Mouse (Mus musculus) embryonic fibroblast, embryonic 13.5 days (primary cell): ENCODE data around the gene Nav2. TPM values are rescaled to one million over a fixed set of nuclear protein-coding genes. Genes with fewer than 3 reads are reported as not detected.
A peak's percentile ranks its signal among the peaks of the same experiment; 100 is the strongest.

Source experiments
- H3K27ac ChIP-seq: 2 replicates; pipeline ENCODE4 v1.5.1; 2012; ENCODE audit warnings: low read length, control low read depth, inconsistent platforms; ENCODE audit not compliant: insufficient read depth
- H3K4me1 ChIP-seq: 2 replicates; pipeline ENCODE4 v1.6.1; 2011; ENCODE audit warnings: low read length; ENCODE audit not compliant: control insufficient read depth, insufficient read depth
- H3K4me3 ChIP-seq: 2 replicates; pipeline ENCODE4 v1.5.1; 2011; ENCODE audit warnings: mild to moderate bottlenecking, control low read depth, low read length; ENCODE audit not compliant: insufficient read depth
- CTCF ChIP-seq: IDR thresholded peaks from 2 replicates; pipeline ENCODE4 v1.5.1; 2011; ENCODE audit warnings: mild to moderate bottlenecking, control low read depth, low read length, moderate library complexity, borderline replicate concordance; ENCODE audit not compliant: insufficient read depth
- POLR2A ChIP-seq: IDR thresholded peaks from 2 replicates; pipeline ENCODE4 v1.6.1; 2011; ENCODE audit warnings: low read depth, mild to moderate bottlenecking, control low read depth, low read length, moderate library complexity
- polyA plus RNA-seq: library from polyadenylated mRNA; stranded (reverse); fragments of >200 nt; gene quantifications from 2 replicates; pipeline ENCODE4 v1.2.4, GENCODE M21; 2011; ENCODE audit warnings: low read depth; ENCODE audit not compliant: missing spikeins, insufficient read length

Nav2 gene
- polyA plus RNA-seq, 1 experiment, result 18.7 TPM

- TF ChIP-seq POLR2A (no peak), CTCF (no peak)
- Histone ChIP-seq H3K27ac (no peak overlapping the region), H3K4me3 (no peak overlapping the region), H3K4me1 (no peaks in the 10 kb centered on the region; the same call in 1 of the 2 replicates)
Observed at GRCm38 (mm10) chr7:49515012-49515411, 606.5 kb downstream of the Nav2 start.

GRCm38 (mm10) chr7:49520504-49520903, 612.0 kb downstream of the Nav2 start:
- Histone ChIP-seq H3K4me1 (peaks cover 17% of the 10 kb centered on the region), H3K27ac (no peak overlapping the region), H3K4me3 (no peak overlapping the region)
- TF ChIP-seq CTCF (no peak), POLR2A (no peak)

- TF ChIP-seq POLR2A (no peak), CTCF (no peak)
- Histone ChIP-seq H3K27ac (no peak overlapping the region), H3K4me3 (no peak overlapping the region), H3K4me1 (peaks cover 17% of the 10 kb centered on the region)
Observed at GRCm38 (mm10) chr7:49521349-49521748, 612.8 kb downstream of the Nav2 start.

- H3K4me3 ChIP-seq, result peak overlapping the region; percentile 35
- H3K4me1 ChIP-seq, result peaks cover 17% of the 10 kb centered on the region
- H3K27ac ChIP-seq, result peak overlapping the region; percentile 34
- no peak for TF ChIP-seq POLR2A
- TF ChIP-seq CTCF, result no peak
Observed at GRCm38 (mm10) chr7:49521976-49522375, 613.5 kb downstream of the Nav2 start.

GRCm38 (mm10) chr7:49522411-49523114, 614.0 kb downstream of the Nav2 start:
- H3K4me3 ChIP-seq, result peak overlapping the region; percentile 35
- no peak overlapping the region for H3K27ac ChIP-seq
- TF ChIP-seq CTCF (no peak), POLR2A (no peak)
- H3K4me1 ChIP-seq, result peaks cover 17% of the 10 kb centered on the region

GRCm38 (mm10) chr7:49523115-49523445, 614.6 kb downstream of the Nav2 start:
- peaks cover 17% of the 10 kb centered on the region for H3K4me1 ChIP-seq
- no peak overlapping the region for H3K27ac ChIP-seq
- H3K4me3 ChIP-seq, result peak overlapping the region; percentile 35
- TF ChIP-seq CTCF, result no peak

GRCm38 (mm10) chr7:49523729-49524128, 615.2 kb downstream of the Nav2 start:
- H3K27ac ChIP-seq, result no peak overlapping the region
- TF ChIP-seq CTCF, result no peak
- TF ChIP-seq POLR2A, result no peak
- H3K4me1 ChIP-seq, result peaks cover 17% of the 10 kb centered on the region
- H3K4me3 ChIP-seq, result no peak overlapping the region

GRCm38 (mm10) chr7:49525348-49526100, 617.0 kb downstream of the Nav2 start:
- TF ChIP-seq POLR2A, result no peak
- TF ChIP-seq CTCF, result no peak
- H3K4me1 ChIP-seq, result peaks cover 14% of the 10 kb centered on the region
- H3K27ac ChIP-seq, result no peak overlapping the region
- H3K4me3 ChIP-seq, result no peak overlapping the region

- TF ChIP-seq CTCF (no peak), POLR2A (no peak)
- Histone ChIP-seq H3K27ac (no peak overlapping the region), H3K4me1 (peaks cover 12% of the 10 kb centered on the region), H3K4me3 (no peak overlapping the region)
Observed at GRCm38 (mm10) chr7:49526101-49526499, 617.6 kb downstream of the Nav2 start.

- H3K27ac ChIP-seq, result no peak overlapping the region
- TF ChIP-seq POLR2A (no peak), CTCF (no peak)
- H3K4me3 ChIP-seq, result no peak overlapping the region
- H3K4me1 ChIP-seq, result peaks cover 4% of the 10 kb centered on the region
Observed at GRCm38 (mm10) chr7:49527495-49527894, 619.0 kb downstream of the Nav2 start.
